Mouse (Mus musculus): ENCODE measurements around the gene Wdr48.

Wdr48 gene

DNA sequence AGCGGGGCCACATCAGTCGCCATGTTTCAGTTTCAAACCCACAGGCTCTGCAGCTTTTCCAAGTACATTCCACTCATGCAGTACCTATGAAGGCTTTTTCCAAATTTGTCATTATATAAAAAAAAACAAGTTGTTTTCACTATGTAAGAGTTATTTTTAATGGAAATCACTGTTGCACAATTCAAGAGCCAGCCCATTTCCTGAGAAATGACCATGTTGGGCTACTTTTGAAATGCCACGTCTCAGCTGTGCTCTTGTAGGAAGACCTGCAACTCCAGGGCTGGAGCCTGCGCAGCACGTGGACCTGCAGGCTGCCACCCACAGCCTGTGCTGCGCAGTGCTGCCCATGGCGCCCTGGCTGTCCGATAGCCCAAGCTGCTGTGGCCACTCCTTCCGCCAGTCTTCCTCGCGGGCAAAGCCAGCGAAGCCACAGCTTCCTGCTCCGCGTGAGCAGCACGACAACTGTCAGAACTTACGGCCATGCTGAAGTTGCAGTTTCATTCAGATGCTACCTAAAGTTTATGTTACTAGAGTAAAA is 30.5 kb downstream of the Wdr48 start:
- no peak for DNase-seq (ENCODE audit: low read depth, low spot score)

DNA sequence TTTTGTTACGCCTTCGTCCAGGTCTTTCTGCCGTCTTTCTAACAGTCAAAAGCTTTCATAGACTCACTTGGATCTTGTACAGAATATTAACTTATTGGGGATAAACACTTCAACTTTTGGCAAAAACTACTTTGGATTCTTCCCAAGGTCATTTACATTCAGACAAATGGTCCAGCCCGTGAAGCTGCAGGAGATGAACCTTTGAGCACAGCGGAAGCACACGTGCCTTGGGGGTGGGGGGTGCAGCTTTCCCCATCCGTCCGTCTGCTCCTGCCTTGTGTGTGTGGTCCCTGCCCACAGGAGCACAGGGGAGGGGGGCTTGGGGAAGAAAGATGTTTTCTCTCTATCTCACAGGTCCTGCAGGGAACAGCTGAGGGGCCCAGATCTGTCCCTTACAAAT is 31.1 kb downstream of the Wdr48 start:
- no peak for DNase-seq (ENCODE audit: low read depth, low spot score)

DNA sequence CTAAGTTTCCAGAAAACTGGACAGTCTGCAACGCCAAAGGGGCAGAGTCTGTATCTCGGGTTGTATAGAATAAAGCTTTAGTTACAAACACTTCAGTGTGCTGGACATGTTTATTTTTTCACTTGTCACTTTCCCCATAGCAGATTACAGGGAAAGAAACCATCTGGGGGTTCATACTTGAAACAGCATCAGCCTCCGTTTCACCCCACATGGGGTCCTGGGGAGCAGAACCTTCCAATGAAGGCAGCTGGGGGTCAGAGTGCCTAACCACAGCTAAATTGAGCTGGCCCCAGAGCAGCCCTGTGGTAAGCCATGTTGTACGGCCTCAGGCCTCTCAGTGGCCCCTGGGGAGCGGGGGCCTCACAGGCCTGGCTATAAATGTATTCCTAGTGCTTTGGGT is 31.8 kb downstream of the Wdr48 start:
- no peak for DNase-seq (ENCODE audit: low read depth, low spot score)

DNA sequence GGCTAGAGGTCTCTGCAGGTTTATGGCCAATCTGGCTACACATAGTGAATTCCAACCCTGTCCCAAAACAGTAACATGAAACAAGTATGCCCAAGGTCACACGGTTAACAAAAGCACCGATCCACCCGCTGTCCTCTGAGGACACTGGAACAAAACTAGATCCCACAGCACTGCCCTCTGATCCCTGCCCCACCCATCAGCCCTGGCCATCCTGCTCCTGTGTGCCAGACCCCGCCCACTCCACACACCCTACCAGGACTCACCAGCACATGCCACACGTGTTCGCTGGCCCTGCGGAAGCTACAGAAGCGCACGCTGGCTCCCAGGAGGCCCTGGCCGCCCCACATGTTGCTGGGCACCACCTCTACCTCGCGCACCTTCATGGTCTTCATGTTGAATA is 37.7 kb downstream of the Wdr48 start:
- no peak for DNase-seq (ENCODE audit: low read depth, low spot score)

DNA sequence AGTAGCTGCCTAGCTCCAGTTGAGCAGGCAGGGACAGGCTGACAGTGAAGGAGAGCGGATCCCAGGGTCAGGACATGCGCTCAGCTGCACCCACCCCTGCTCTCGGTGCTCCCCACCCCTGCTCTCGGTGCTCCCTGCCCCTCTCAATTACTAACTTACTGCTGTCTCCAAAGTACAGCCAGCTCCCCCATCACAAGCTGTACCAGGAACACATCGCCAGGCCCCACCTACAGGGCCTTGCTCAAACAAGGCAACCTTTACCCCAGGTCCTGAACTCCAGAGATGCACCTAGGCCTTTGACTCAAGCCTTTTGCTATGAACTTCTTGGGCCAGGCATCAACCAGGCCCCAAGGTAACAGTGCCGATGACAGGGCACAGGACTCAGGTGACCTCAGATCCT is 39.0 kb downstream of the Wdr48 start:
- DNase-seq (ENCODE audit: low read depth, low spot score): no peak

DNA sequence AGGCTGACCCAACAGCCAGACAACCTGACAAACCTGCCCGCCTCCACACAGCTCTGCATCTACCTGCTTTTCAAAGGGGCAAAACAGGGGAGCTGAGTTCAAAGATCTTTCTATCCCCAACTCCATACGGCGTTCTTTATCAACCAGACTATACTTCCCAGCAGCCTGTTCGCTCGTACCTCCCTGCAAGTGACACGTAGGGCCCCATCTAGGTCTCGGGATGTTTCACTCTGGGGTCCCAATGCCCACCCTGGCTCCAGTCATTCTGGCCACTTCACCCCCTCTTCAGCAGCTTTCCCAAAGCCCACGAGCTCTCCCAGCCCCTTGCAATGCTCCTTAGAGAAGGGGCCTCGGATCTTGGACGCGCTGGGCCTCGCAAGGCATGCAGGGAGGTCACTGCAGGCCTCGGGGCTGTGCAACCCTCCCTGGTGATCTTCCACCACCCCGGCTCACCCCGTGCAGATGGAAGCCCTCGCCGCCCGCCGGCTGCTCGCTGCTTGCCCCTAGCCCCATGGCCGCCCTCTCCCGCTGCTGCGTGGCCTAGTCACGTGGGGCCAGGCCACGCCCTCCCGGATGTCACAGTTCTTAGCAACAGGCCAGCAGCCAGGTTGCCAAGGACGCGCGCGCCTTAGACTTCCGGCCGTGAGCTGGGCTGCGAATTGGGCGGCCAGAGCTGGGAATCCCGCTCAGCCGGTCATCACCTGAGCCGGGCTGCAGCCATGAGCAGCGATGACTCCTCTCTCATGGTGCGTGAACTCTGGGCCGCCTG is 42.5 kb downstream of the Wdr48 start, which contains the start of the genes Gorasp1 and Ttc21a:
Gorasp1 (minus strand) TSS at position 561 of the 769 bp plus-strand sequence.
Ttc21a (plus strand) TSS at position 602 of the 769 bp plus-strand sequence.
- DNase-seq (ENCODE audit: low read depth, low spot score): peak; percentile 79

DNA sequence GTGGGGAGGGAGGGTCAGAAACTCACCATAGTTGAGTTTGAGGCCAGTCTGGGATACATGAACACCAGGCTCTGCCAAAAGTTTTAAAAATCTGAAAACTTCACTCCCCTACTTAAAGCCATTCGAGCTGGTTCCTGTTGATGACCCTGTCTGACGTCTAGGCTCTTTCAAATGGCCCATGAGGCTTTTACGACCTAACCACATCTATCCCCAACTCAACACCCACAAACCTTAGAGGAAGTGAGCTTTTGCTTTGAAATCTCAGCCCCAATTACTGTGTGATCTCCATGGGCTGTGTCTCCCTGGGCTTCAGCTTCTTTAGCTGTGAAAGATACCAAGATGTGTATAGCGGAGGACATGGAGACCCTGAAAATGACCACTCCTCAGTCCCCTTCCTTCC is 43.8 kb downstream of the Wdr48 start:
- DNase-seq (ENCODE audit: low read depth, low spot score): no peak

DNA sequence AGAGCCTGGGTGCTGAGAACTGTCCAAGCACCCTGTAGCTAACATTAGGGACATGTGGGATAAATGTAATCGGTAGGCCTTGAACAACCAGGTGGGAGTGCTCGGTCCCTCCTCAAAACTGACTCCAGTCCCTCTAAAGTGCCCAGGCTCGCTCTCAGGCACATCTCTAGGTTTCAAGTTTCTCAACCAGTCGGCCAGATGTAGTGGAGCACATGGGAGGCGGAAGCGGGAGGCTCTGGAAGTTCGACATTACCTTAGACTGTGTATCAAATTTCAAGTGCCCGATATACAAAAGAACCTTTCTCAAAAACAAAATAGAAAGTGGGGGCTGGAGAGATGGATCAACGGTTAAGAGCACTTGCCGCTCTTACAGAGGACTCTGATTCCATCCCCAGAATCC is 45.0 kb downstream of the Wdr48 start:
- DNase-seq (ENCODE audit: low read depth, low spot score): no peak

DNA sequence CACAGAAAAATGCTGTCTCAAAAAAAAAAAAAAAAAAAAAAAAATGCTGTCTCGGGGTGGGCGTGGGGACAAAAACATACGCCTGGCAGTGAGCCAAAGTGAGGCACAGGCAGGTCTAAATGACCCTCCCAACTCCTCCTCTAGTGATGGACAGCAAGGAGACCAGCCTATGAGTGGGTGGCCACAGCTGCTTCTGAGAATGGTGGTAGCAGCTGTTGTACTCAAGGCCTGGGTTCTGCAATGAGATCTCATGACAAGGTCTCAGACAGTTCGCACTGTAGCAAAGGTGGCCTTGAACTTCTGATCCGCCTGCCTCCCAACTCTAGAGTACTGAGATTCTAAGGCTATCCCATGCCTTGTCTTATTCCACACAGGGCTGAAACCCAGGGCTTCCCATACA is 46.7 kb downstream of the Wdr48 start:
- no peak for DNase-seq (ENCODE audit: low read depth, low spot score)

DNA sequence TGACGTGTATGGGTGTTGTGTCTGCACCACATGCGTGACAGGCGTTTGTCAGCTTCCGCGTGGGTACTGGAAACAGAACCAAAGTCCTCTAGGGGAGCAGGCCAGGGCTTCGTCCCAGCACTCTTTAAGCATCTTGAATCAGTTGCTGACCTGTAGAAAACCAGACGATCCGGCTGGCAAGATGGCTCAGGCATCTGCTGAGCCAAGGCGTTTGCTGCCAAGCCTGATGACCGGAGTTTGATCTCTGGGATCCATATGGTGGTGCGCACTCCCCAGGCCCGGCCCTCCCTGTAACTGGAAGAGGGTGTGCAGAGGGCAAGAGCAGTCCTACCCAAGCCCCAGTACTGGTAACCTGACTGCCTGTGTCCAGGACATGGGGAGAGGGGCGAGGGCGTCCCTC is 47.2 kb downstream of the Wdr48 start:
- no peak for DNase-seq (ENCODE audit: low read depth, low spot score)

DNA sequence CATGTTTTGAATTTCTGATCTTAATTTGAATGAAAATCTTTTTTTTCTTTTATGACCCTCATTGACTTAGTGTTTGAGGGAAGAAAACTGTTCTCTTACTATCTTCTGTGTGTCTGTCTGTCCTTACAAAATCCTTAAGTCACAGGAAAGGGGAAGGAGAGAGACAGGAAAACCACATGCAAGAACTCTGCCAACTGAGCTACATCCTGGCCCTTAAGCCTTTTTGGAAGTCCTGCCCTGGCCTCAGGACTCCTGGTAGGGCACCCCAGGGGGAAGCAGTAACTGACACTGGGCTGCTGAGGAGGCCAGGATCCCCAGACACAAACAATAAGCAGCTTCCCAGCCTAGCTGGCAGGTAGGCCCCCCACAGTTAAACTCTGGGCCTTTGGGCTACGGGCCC is 48.6 kb downstream of the Wdr48 start:
- no peak for DNase-seq (ENCODE audit: low read depth, low spot score)

DNA sequence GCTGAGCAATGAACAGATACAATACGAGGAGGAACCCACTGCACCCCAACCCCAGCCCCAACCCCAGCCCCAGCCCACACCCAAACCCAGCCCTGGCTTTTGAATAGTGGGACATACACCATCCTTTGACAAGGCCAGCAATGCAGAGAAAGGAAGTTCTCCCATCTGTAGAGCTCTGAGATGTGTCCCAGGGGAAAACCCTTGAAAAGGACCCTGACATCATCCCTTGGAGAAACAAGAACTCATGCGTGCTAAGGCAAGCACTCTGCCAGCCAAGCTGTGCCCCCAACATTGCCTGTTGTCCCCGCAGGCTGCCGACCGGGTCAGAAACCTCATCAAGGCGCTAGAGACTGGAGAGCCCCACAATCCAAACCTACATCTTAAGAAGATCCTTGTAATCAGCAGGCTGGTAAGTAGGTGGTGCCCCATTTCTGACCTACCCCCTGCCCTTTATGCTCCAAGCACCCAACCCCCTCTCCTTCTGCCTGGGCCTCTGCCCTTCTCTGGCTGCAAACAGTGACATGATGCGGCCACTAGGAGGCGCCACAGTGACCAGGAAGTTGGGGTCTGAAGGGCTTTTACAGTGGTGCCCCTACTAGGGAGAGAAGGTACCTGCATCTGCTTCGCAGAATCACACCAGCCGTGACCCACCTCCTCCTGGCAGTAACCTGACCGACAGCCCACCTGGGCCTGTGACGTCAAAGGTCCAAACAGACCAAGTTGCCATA is 50.7 kb downstream of the Wdr48 start:
- DNase-seq (ENCODE audit: low read depth, low spot score): no peak

DNA sequence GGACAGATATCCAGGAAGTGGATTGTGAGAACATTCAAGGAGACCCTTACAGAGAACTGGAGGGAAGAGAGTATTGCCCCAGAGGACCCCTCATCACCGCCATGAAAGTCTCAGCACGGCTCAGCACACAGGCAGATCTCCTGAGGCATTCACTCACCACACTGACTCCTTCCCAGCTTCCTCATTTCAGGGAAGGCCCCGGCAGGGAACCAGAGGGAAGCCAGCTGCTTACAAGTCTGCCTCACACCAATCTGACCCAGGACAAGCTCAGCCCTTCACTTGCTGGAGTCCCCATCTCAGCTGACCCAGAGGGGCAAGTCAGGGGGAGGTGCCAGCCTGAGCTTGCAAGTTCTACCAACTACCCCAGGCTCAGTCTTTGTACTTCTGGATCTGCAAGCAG is 54.1 kb downstream of the Wdr48 start:
- DNase-seq (ENCODE audit: low read depth, low spot score): no peak

DNA sequence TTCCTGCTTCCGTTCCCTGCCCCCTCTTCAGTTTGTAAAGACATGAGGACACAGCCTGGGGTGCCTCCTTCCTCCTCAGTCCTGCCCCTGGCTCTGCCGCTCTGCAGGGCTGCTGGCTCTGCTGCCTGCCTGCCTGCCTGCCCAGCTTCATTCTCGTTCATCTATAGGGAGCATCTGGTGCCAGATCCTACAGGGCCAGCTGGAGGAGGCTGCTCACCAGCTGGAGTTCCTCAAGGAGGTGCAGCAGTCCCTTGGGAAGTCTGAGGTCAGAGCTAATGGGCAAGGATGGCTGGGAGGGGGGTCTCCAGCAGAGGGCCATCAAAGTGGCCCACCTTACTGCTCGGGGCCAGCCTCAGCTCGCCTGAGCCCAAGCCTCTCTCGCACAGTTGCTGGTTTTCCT is 55.8 kb downstream of the Wdr48 start:
- DNase-seq (ENCODE audit: low read depth, low spot score): no peak

DNA sequence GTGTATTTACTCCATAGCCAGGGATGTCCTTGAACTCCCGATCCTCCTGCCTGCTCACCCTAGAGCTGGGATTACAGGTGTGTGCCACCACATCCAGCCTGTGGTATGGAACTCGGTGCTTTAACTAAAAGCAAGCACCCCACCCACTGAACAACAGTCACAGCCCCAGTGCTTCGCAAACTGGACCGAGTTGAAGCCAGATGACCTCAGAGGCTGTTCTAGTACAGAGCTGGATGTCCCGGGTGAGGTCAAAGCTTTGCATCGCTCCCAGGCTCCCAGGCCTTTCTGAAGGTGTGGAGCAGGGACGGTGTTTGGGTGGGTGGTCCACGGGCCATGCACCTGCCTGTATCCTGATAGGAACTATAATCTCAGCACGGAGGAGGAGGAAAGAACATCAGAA is 56.7 kb downstream of the Wdr48 start:
- DNase-seq (ENCODE audit: low read depth, low spot score): no peak

DNA sequence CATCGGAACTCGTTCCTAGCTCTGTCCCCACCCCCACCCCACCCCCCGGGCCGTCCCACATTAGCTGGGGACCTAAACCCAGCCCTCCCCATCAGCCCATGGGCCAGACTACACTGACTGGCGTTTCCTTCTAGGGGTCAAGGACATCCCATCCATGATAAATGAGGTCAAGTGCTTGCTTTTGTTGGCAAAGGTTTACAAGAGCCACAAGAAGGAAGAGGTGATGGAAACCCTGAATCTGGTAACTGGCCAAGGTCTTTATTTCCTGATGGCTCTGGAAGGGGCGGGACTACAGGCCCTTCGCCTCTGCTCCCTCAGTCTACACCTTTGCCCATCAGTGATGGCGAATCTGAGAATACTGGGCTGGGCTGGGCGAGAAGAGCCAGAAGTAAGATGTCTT is 64.2 kb downstream of the Wdr48 start:
- DNase-seq (ENCODE audit: low read depth, low spot score): no peak

DNA sequence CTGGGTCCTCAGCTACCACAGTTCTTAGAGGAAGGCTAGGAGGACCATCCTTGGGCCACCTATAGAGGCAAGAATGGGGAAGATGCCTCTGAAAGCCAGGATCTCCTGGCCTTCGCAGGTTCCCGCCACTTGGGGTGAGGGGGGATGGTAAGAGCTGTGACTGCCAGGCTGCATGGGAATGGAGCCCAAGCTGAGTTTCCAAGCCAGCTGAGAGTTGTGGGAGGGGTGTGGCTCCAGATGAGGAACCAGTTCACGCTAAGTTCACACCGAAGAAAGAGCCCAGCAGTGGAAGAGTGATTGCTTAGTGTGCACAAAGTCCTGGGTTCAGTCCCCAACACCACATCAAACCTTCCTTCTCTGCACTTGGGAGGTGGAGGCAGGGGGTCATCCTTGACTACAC is 67.5 kb downstream of the Wdr48 start:
- no peak for DNase-seq (ENCODE audit: low read depth, low spot score)

DNA sequence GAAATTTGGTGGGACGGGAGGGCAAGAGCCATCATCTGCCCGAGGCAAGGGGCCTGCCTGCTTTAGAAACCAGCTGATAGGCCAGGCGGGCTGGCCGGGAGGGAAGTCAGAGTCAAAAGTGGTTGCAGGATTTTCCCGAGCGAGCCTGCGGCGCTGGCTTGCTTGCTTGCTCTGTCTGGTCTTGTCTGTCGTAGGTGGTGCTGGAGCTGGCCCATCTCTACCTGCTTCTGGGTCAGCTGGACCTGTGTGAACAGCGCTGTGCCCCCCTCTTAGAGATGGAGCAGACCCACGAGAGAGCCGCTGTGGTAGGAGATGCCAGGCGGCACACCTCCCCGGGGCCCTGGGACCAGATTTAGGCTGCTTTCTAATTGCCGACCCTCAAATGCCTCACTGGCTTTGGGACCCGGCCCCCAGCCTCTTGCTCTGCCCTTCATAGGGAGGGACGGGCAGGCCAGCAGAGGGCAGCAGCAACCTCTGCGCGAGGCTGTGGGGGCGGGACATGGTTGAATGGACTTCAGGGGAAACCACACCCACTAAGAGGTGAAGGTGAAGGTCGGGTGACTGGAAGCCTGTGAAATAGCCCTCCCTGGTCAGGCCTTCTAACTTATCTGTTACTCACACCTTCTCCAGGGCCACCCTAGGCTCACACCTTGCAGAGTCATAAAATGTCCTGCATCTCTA is 68.4 kb downstream of the Wdr48 start:
- DNase-seq (ENCODE audit: low read depth, low spot score): peak; percentile 32

DNA sequence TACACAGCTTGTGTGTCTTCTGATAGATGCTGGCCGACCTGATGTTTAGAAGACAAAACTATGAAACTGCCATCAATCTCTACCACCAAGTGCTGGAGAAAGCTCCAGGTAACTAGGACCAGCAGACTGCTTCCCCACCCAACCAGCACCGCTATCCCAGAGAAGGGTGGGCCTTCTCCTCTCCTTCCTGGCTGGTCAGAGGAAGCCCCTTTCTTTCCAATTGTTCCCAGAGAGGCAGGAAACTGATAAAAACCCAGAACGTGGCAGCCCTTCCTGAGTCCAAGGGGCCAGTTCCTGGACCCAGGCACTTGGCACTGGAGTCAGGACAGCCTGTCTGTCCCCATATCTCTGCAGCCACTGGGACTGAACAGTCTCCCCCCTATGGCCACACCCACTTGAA is 69.5 kb downstream of the Wdr48 start:
- DNase-seq (ENCODE audit: low read depth, low spot score): no peak

DNA sequence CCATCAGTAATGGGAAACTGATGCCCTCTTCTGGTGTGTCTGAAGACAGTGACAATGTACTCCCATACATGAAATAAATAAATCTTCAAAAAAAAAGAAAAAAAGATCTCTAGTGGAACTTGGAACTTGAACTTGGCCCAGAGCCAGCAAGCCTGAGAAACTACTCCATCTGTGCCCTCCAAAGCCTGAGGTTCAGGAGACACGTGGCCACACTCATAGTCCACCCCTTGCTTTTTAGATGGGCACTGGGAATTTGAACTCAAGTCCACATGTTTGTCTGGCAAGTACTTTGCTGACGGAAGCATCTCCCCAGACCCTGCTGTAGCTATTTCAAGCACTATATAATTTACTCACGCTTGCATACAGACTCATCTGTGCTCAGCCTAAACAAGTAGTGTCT is 70.5 kb downstream of the Wdr48 start:
- DNase-seq (ENCODE audit: low read depth, low spot score): no peak

DNA sequence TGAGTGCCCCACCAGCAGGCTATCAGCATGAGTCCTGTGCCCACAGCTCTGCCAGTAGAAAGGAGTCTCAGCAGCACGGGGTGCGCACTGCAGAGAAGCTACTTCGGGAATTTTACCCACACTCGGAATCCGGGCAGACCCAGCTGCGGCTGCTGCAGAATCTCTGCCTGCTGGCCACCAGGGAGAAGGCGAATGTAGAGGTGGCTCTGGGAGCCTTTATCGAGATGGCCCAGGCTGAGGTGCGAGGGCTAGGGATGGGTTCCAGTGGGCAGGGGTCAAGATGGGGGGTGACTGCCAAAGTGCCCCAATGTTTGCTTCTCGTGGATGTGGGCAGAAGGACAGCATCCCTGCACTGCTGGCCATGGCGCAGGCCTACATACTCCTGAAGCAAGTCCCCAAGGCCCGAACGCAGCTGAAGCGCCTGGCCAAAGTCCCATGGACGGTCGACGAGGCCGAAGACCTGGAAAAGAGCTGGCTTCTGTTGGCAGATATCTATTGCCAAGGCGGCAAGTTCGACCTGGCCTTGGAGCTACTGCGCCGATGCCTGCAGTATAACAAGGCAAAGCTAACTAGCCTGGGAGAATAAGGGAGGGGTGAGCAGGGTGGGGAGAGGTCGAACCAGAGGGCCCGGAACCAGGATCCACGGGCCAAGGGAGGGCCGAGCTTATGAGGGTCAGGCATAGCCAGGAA is 71.7 kb downstream of the Wdr48 start:
- DNase-seq (ENCODE audit: low read depth, low spot score): no peak

DNA sequence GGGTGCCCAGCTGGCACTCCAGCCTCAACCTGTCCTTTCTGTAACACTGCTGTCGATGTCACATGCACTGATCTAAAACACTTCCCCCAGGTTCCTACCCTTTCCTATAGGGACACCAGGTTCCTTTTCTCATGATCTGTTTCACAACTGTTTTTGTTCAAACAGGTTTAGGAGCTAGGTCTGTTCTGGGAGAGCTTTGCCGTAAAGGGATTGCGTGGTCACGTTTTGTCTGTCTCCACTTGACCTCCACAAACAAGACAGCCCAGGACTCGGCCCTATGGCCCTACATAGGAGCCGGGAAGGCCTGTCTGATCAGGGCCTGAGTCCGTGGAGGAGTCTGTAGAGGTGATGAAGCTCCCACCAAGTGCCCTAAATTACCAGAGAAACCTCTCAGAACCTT is 75.1 kb downstream of the Wdr48 start:
- no peak for DNase-seq (ENCODE audit: low read depth, low spot score)

Data from retina, adult 2 months (tissue).